Mouse (Mus musculus) MEL (cell line): ENCODE measurements around the gene Faf1.

Source experiments
- BHLHE40 ChIP-seq: IDR thresholded peaks from 2 replicates; pipeline ENCODE4 v1.6.1; 2012; ENCODE audit warnings: low read depth, mild to moderate bottlenecking, inconsistent platforms, low read length, improper control_type of control experiment, borderline replicate concordance
- HCFC1 ChIP-seq: IDR thresholded peaks from 2 replicates; pipeline ENCODE4 v1.6.1; 2012; ENCODE audit warnings: low read depth, mild to moderate bottlenecking, inconsistent platforms, low read length, improper control_type of control experiment, moderate library complexity
- POLR2A ChIP-seq, 2 experiments: IDR thresholded peaks; 2 replicates each; pipeline ENCODE4 v1.6.1; 2011 to 2012; ENCODE audit warnings: low read length in 2 of 2, mild to moderate bottlenecking in 2 of 2, control low read depth in 1 of 2, improper control_type of control experiment in 1 of 2, low read depth in 1 of 2, moderate library complexity in 1 of 2; ENCODE audit not compliant: control insufficient read depth in 1 of 2, insufficient read depth in 1 of 2, poor library complexity in 1 of 2

DNA sequence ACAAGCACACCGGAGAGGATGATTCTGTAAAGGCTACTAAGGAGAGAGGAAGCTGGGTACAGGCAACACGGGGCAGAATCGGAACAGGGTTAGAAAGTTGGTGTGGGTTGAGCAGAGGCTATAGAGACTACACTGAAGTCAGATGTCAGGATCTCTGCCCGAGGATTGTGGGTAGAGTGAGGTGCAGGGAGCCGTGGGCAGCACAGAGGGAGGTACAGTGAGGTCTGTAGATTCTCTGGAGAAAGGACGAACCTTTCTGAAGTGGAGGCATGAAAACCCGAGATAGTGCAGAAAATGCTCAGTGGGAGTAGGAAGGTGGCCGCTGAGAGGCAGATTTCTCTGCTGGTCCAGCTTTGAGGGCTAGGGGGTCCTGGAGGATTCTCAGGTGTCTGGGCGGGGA, 309.9 kb downstream of the Faf1 start:
- TF ChIP-seq POLR2A (IDR thresholded peaks at IDR 0.05; ENCODE audit: control insufficient read depth in 1 of 2, insufficient read depth in 1 of 2, low read depth in 1 of 2, low read length in 2 of 2, poor library complexity in 1 of 2) (no peak), HCFC1 (no peak), BHLHE40 (no peak)
